Mouse (Mus musculus) erythroblast, embryonic 14.5 days (primary cell): Measurements from ENCODE around the gene Polr2a. TPM values are rescaled to one million over a fixed set of nuclear protein-coding genes. Genes with fewer than 3 reads are reported as not detected.

Experiments used
- H3K27me3 ChIP-seq: 2 replicates; pipeline ENCODE4 v1.6.1; 2012; ENCODE audit warnings: inconsistent platforms; ENCODE audit not compliant: control insufficient read depth
- H3K36me3 ChIP-seq: 2 replicates; pipeline ENCODE4 v1.6.1; 2012; ENCODE audit warnings: mild to moderate bottlenecking, inconsistent platforms; ENCODE audit not compliant: control insufficient read depth
- H3K4me1 ChIP-seq: 2 replicates; pipeline ENCODE4 v1.6.1; 2012; ENCODE audit warnings: inconsistent platforms; ENCODE audit not compliant: control insufficient read depth
- H3K4me3 ChIP-seq: replicated peaks from 2 replicates; pipeline ENCODE3; 2012; ENCODE audit warnings: moderate library complexity, mild to moderate bottlenecking, inconsistent platforms
- H3K9me3 ChIP-seq: 2 replicates; pipeline ENCODE4 v1.6.1; 2012; ENCODE audit warnings: low read length, inconsistent platforms, mixed read lengths; ENCODE audit not compliant: control insufficient read depth
- GATA1 ChIP-seq: IDR thresholded peaks from 2 replicates; pipeline ENCODE4 v1.6.1; 2012; ENCODE audit warnings: low read length, inconsistent platforms, mixed read lengths
- TAL1 ChIP-seq: IDR thresholded peaks from 3 replicates; pipeline ENCODE4 v1.6.1; 2012; ENCODE audit warnings: low read length, inconsistent platforms, mixed read lengths
- polyA plus RNA-seq: library from polyadenylated mRNA; stranded (reverse); fragments of >175 nt; gene quantifications from 2 replicates; pipeline ENCODE4 v1.2.3, GENCODE M21; 2012

Polr2a gene
- polyA plus RNA-seq, 1 experiment: 14.3 TPM

DNA sequence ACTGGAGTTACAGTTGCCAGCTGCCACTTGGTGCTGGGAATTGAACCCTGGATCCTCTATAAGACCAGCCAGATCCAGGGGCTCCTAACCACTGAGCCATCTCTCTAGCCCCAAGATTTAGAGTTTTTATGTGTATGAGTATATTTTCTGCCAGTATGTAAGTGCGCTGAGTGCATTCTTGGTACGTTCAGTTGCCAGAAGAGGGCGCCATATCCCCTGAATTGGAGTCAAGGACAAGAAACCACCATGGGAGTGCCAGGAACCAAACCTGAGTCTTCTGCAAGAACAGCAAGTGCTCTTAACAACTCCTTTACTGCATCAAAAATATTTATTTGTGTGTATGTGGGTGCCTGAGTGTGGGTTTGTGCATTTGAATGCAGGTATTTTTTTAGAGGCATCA lies 29.4 kb downstream of the Polr2a start:
- H3K9me3 ChIP-seq: peaks cover 9% of the 10 kb centered on the region

DNA sequence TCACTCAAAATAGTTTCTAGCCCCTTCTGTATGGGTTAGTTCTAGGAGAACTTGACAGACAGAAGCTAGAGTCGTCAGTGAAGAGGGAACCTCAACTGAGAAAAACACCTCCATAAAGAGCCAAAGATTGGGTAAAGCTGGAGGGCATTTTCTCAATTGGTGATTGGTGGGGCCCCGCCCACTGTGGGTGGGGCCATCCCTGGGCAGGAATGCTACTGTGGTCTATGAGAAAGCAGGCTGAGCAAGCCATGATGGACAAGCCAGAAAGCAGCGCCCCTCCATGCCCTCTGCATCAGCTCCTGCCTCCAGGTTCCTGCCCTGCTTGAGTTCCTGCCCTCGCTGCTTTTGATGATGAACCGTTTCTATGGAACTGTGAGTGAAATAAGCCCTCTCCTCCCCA lies 32.5 kb downstream of the Polr2a start:
- peaks cover 18% of the 10 kb centered on the region for H3K4me1 ChIP-seq
- H3K36me3 ChIP-seq: no peaks in the 10 kb centered on the region
- peaks cover 9% of the 10 kb centered on the region for H3K9me3 ChIP-seq
- H3K27me3 ChIP-seq: no peaks in the 10 kb centered on the region
- H3K4me3 ChIP-seq: no peak overlapping the region
- TF ChIP-seq GATA1: no peak
- no peak for TF ChIP-seq TAL1

More for the DNA sequence above, 29.4 kb downstream of the Polr2a start:
- TF ChIP-seq TAL1 (no peak), GATA1 (no peak)
- Histone ChIP-seq H3K4me3 (no peak overlapping the region), H3K27me3 (no peaks in the 10 kb centered on the region), H3K4me1 (peaks cover 13% of the 10 kb centered on the region), H3K36me3 (peaks cover 14% of the 10 kb centered on the region)

DNA sequence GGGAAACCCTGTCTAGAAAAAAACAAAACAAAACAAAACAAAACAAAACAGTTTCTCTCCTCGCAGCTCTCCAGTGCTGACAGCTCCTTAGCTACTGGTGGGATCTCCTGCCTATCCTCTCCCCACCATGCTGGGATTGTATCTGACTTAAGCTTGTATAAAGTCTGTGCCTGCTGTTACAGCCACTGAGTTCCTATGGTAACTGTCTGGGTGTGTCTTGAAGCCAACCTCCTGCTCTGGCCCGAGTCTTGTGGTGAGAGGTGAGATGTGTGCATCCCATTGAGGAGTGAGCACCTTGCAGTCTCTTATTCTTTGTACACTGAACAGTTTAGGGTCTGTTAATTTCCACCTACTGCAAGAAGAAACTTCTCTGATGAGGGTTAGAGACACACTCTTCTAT lies 35.4 kb downstream of the Polr2a start:
- no peaks in the 10 kb centered on the region for H3K36me3 ChIP-seq
- TF ChIP-seq GATA1 (no peak), TAL1 (no peak)
- peaks cover 37% of the 10 kb centered on the region for H3K4me1 ChIP-seq
- peaks cover 9% of the 10 kb centered on the region for H3K9me3 ChIP-seq
- no peak overlapping the region for H3K4me3 ChIP-seq
- no peaks in the 10 kb centered on the region for H3K27me3 ChIP-seq

DNA sequence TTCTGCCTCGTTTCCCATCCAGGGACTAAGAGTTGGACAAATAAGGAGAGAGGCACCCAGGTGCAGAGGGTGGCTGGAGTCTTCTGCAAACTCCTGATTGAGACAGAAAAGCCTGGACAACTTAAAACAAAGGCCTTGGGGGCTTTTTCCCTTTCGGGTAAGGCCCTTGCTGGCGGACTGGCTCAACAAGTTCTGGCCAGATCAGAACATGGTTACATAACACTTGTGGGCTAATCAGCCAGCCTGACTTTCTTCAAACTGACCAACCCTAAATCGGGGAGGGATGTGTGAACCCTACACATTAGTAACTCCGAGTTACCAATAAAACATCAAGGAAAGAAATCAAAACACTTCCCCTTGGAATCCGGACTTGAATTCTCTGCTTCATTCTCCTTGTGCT lies 37.6 kb downstream of the Polr2a start:
- Histone ChIP-seq H3K27me3 (no peaks in the 10 kb centered on the region), H3K4me3 (no peak overlapping the region), H3K9me3 (peaks cover 9% of the 10 kb centered on the region), H3K36me3 (no peaks in the 10 kb centered on the region), H3K4me1 (peaks cover 50% of the 10 kb centered on the region)
- TF ChIP-seq GATA1: no peak

DNA sequence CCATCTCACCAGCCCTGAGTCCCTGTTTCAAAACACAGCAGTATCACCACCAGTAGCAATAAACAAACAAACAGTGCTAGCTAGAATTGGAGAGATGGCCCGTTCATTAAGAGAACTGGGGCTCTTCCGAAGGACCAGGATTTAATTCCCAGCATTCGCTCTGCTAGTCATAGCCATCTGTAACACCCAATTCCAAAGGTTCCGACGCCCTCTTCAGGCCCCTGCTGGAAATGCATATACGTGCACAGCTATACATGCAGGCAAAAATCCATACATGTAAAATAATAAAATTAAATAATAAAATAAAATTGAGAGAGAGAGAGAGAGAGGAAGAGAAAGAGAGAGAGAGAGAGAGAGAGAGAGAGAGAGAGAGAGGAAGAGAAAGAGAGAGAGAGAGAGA lies 39.0 kb downstream of the Polr2a start:
- Histone ChIP-seq H3K36me3 (no peaks in the 10 kb centered on the region), H3K9me3 (peaks cover 5% of the 10 kb centered on the region), H3K27me3 (no peaks in the 10 kb centered on the region), H3K4me3 (no peak overlapping the region), H3K4me1 (peaks cover 52% of the 10 kb centered on the region)
- no peak for TF ChIP-seq TAL1
- TF ChIP-seq GATA1: no peak

DNA sequence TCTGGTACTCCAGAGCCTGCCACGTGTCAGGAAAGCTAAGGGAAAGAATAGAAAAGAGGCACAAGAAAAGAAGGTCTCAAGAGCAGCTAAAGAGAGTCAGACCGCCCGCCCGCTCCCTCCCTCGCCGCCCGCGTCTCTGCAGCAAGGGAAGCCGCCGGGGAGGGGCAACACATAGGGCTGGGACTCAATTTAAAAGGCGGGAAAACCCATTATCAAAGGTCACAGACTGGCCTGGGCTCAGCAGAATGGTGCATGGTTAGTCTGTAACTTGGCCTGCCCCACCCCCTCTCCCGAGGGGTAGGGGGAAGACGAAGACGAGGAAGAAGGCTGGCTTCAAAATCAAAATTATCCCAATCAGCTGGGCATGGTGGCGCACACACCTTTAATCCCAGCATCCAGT lies 39.8 kb downstream of the Polr2a start:
- H3K4me1 ChIP-seq: peaks cover 52% of the 10 kb centered on the region
- H3K27me3 ChIP-seq: no peaks in the 10 kb centered on the region

DNA sequence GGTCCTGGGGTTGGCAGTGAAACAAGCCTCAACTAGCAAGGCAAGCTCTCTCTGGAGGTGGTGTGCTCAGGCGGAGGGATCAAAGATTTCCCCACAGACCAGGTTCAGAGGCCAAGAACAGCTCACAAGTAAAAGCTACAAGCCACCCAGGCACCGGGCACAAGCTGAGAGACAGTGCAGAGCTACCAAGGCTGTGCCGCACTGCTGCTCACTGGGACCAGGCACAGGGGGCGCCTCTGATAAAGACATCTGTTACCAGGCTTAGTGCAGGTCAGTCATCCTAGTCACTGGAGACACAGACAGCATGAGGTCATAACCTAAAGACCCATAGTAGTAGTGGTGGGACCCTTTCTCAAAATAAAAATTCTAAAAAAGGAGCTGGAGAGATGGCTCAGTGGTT lies 41.5 kb downstream of the Polr2a start:
- TF ChIP-seq TAL1 (no peak), GATA1 (no peak)
- H3K4me1 ChIP-seq: peaks cover 48% of the 10 kb centered on the region
- H3K4me3 ChIP-seq: no peak overlapping the region
- H3K36me3 ChIP-seq: no peaks in the 10 kb centered on the region
- H3K9me3 ChIP-seq: peaks cover 3% of the 10 kb centered on the region
- no peaks in the 10 kb centered on the region for H3K27me3 ChIP-seq

More for the DNA sequence above, 39.8 kb downstream of the Polr2a start:
- 0 out of 3 replicates have a peak, but pooled peaks have one; percentile 24 for TF ChIP-seq TAL1
- TF ChIP-seq GATA1: no peak
- Histone ChIP-seq H3K36me3 (no peaks in the 10 kb centered on the region), H3K9me3 (peaks cover 3% of the 10 kb centered on the region), H3K4me3 (peak overlapping the region; percentile 52)

DNA sequence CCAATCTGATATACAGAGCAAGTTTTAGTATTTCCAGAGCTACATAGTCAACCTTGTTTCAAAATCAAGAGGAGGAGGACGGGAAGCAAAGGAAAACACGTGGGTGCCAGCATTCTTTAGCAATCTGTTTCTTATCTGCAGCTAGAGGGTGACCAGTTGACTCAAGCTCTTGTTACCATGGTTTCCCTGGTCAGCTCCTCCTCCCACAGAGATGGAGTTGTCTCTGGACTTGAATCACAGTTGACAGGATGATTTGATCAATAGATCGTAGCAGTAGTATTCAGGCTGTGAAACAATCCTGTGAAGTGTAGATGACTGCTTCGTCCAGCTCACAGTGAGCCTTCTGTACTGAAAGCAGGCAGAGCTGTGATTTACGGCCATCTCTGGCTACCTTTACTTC lies 42.5 kb downstream of the Polr2a start:
- H3K27me3 ChIP-seq: no peaks in the 10 kb centered on the region
- H3K4me3 ChIP-seq: no peak overlapping the region
- peaks cover 54% of the 10 kb centered on the region for H3K4me1 ChIP-seq
- peaks cover 3% of the 10 kb centered on the region for H3K9me3 ChIP-seq
- no peaks in the 10 kb centered on the region for H3K36me3 ChIP-seq
- TF ChIP-seq GATA1: no peak
- TF ChIP-seq TAL1: no peak

DNA sequence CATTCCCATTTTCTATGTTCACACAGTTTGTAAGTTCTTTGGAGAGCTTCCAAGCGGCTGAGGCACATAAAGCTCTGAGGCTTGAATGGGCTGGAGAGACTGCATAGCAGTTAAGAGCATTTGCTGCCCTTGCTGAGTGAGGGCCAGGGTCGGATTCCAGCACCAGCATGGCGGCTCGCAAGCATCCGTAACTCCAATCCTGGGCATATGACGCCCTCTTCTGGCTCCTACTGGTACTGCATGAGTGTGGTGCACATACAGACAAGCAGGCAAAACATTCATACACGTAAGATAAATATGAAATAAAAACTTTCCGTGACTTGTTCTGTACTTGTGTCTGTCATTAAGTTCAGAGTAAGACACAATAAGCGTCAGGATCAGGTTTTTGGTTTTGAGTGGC lies 43.0 kb downstream of the Polr2a start:
- H3K27me3 ChIP-seq: no peaks in the 10 kb centered on the region
- H3K36me3 ChIP-seq: no peaks in the 10 kb centered on the region
- H3K4me1 ChIP-seq: peaks cover 55% of the 10 kb centered on the region
- H3K9me3 ChIP-seq: peaks cover 3% of the 10 kb centered on the region
- H3K4me3 ChIP-seq: no peak overlapping the region
- no peak for TF ChIP-seq TAL1
- no peak for TF ChIP-seq GATA1

DNA sequence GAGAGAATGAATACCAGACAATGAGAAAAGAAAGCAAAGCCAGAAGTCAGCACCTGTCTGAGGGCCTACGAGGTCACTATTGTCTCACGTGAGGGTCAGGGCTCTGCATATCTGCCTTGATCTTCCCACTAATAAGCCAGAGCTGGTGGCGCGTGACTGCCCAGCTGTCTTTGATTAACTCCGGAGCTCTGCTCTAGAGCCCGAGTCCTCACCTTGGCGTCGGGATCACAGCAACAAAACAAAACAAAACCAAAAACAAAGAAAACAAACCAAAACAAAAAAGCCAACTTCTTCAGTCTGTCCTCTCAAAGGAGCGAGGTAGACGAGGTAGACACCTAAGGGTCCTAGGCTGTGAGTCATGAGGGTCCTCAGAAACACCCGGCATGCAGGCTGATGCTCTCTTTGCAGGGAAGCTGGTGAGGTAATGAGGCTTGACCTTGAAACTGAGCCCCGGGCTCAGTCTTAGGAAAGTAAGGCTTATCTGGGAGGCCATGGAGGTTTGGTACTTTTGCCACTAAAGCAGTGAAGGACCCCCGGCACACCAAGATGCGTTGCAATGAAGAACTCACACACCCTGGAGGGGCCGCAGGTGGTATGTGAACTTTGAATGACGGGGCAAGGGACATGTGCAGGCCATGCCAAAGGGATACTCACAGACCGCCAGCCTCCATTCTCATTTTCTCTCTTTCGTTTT lies 43.7 kb downstream of the Polr2a start:
- TF ChIP-seq GATA1 (no peak), TAL1 (no peak)
- Histone ChIP-seq H3K4me1 (peaks cover 58% of the 10 kb centered on the region), H3K36me3 (no peaks in the 10 kb centered on the region)

More for the DNA sequence above, 43.7 kb downstream of the Polr2a start:
- Histone ChIP-seq H3K9me3 (peaks cover 3% of the 10 kb centered on the region), H3K4me3 (no peak overlapping the region), H3K27me3 (no peaks in the 10 kb centered on the region)
